Mouse (Mus musculus) hindbrain, postnatal 0 days (tissue): ENCODE data around the gene Rab3c. TPM values are rescaled to one million over a fixed set of nuclear protein-coding genes. Genes with fewer than 3 reads are reported as not detected.

Source experiments
- ATAC-seq: fragments of 200-750 bp; cut with Nextera tagmentation; 2 replicates; pipeline ENCODE4 v1.8.0; 2017; ENCODE audit warnings: mild to moderate bottlenecking, moderate TSS enrichment, moderate library complexity
- DNase-seq: peaks from one replicate; pipeline ENCODE4 v3.0.0-alpha.2; 2015; ENCODE audit warnings: low spot score
- H3K27ac ChIP-seq: fragments of 300-500 bp; sonication (generic); 2 replicates; pipeline ENCODE4 v1.5.1; 2014; ENCODE audit warnings: mild to moderate bottlenecking
- H3K27me3 ChIP-seq: fragments of 300-500 bp; sonication (generic); 2 replicates; pipeline ENCODE4 v1.6.1; 2014; ENCODE audit warnings: low read length, mixed read lengths; ENCODE audit not compliant: insufficient read depth
- H3K36me3 ChIP-seq: fragments of 300-500 bp; sonication (generic); 2 replicates; pipeline ENCODE4 v1.6.1; 2014; ENCODE audit warnings: low read length, mixed read lengths; ENCODE audit not compliant: insufficient read depth
- H3K4me1 ChIP-seq: fragments of 300-500 bp; sonication (generic); 2 replicates; pipeline ENCODE4 v1.6.1; 2014; ENCODE audit warnings: antibody characterized with exemption, low read length, mixed read lengths; ENCODE audit not compliant: insufficient read depth
- H3K4me2 ChIP-seq: fragments of 300-500 bp; sonication (generic); 2 replicates; pipeline ENCODE4 v1.6.1; 2014; ENCODE audit warnings: low read depth, mild to moderate bottlenecking, low read length, moderate library complexity, mixed read lengths
- H3K4me3 ChIP-seq: fragments of 300-500 bp; sonication (generic); 2 replicates; pipeline ENCODE4 v1.5.1; 2014; ENCODE audit warnings: low read length
- H3K9ac ChIP-seq: fragments of 300-500 bp; sonication (generic); replicated peaks from 2 replicates; pipeline ENCODE4 v1.6.1; 2014; ENCODE audit warnings: mild to moderate bottlenecking, low read length, moderate library complexity, mixed read lengths
- H3K9me3 ChIP-seq: fragments of 300-500 bp; sonication (generic); 2 replicates; pipeline ENCODE4 v1.6.1; 2016; ENCODE audit warnings: low read length, mixed read lengths
- CTCF ChIP-seq: IDR thresholded peaks from 2 replicates; pipeline ENCODE4 v1.5.1; 2016; ENCODE audit warnings: antibody characterized with exemption, control low read depth, low read depth
- WGBS: fragments of 180-500 bp; shearing (Covaris S2); extraction: QIAGEN DNeasy Blood & Tissue Kit; methylation state at CpG from one replicate; pipeline ENCODE4 v1.1.7; 2014; 5-methylcytosine and 5-hydroxymethylcytosine counted together
- polyA plus RNA-seq: library from polyadenylated mRNA; unstranded; fragments of >200 nt; fragmentation: Nextera tagmentation; extraction: Ambion mirVana; gene quantifications from 2 replicates; pipeline ENCODE4 v1.2.1, GENCODE M21; 2015
- total RNA-seq: library from RNA; depleted of rRNA; stranded (reverse); fragments of >200 nt; gene quantifications from 2 replicates; pipeline ENCODE4 v1.2.3, GENCODE M21; 2014

The Rab3c gene
- total and polyA plus RNA-seq, 2 experiments from 2014 or later: 125 to 130 TPM

DNA sequence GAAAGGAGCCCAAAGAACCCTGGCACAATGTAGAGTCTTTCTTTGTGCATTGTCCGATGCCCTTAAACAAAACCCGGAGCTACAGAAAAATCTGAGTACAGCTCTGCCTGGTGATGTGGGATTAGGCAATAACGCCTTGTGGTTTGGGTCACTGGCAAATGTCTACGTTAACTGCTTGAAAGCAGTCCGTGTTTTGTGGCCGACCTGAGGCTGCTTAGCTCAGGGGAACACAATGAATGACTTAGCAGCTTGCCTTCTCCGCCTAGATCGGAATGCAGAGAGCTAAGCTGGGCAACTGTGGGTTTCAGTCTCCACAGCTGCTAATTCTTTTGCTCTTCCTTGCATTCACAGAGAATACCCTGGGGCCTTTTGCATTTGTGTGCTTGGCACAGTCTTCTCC is 226.3 kb downstream of the Rab3c start:
- Histone ChIP-seq H3K4me2 (no peak overlapping the region), H3K4me1 (no peaks in the 10 kb centered on the region), H3K36me3 (no peaks in the 10 kb centered on the region), H3K9ac (no peak overlapping the region), H3K4me3 (no peak overlapping the region), H3K27ac (peak overlapping the region; percentile 20; the same call in 1 of the 2 replicates), H3K9me3 (no peaks in the 10 kb centered on the region), H3K27me3 (no peaks in the 10 kb centered on the region)
- 67% methylated on average over 8 of the region's 8 CpGs for WGBS
- TF ChIP-seq CTCF: no peak
- no peak for DNase-seq
- no peak for ATAC-seq

DNA sequence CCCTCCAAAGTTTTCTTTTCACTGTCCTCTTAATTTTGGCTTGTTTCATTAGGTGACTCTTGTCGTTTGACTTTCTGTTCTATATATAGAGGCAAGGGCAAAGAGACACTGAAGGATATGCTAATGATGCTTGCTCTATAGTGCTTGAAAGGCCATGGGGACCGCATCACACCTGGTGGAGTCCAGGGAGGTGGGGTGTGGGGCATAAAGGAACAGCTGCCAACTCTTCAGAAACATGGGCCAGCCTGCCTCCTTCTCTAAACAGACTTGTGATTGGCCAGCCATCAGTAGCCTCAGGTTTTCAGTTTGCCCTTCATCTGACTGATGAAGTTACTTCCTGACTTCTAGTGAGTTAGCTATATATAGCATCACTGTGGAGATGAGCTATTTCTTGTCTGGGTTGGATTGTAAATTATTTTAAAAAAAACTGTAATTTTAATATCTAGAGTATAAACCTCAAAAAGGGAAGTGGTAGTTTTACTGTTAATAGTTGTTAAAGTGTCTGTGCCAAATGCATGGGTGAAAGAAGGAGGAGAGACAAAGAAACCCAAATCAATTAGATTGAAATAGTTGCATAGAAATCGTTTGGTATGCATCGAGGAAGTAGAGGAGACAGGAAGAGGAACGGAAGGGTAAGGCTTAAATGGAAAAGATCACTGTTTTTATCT is 231.9 kb downstream of the Rab3c start:
- Histone ChIP-seq H3K9ac (no peak overlapping the region), H3K27ac (no peak overlapping the region), H3K4me2 (no peak overlapping the region), H3K36me3 (no peaks in the 10 kb centered on the region), H3K4me3 (no peak overlapping the region), H3K27me3 (no peaks in the 10 kb centered on the region), H3K9me3 (no peaks in the 10 kb centered on the region), H3K4me1 (no peaks in the 10 kb centered on the region)
- WGBS: 60% methylated on average over 5 of the region's 5 CpGs
- no peak for TF ChIP-seq CTCF
- ATAC-seq (no peak), DNase-seq (no peak)

DNA sequence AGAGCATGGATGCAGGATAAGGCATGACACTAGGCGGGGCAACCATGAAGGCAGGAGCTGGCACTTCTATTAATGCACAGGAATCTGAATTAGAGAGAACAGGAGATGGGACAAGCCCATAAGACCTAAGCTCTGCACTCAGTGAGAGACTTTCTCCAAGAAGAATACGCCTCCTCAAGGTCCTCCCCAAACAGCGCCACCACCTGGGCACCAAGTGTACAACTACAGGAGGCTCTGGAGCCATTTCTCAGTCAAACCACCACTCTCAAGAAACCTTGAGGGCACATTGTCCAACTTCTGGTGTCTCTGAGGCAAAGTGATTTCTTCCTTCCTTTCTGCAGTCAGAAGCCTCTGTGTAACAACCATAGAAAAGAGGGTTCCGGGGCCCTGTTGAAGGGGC is 236.4 kb downstream of the Rab3c start:
- WGBS: 81% methylated on average over 4 of the region's 4 CpGs
- Histone ChIP-seq H3K36me3 (no peaks in the 10 kb centered on the region), H3K27ac (no peak overlapping the region)

DNA sequence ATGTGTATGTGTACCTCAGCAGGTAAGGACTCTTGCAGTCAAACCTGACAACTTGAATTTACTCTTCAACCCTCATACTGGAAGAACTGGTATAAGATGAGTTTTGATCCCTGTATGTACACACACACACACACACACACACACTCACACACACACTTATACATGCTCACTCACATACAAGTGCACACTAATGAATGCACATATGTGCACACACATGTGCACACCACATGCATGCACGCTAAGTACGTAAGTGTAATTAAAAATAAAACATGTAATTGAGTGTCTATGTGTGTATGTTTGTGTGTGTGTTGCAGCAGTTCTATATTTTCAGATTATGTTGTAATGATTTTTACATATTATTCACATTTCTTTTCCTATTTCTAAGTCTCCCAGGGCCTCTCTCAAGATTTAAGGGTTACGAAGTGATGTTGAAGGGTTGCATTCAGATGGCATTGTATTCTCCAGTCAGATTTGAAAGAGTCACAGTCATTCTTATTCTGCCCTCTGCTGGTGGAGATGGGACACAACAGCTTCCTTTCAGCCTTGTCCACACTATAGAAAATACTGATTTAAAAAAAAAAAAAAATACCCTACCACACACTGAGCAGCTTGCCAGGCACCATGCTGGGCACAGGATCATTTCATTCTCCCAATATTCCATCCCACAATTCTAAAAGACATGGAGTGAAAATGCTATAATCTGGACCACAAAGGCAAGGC is 240.9 kb downstream of the Rab3c start:
- ATAC-seq (peak; percentile 68), DNase-seq (peak; percentile 80)
- H3K27ac ChIP-seq: no peak overlapping the region
- no peak overlapping the region for H3K9ac ChIP-seq
- H3K4me2 ChIP-seq: no peak overlapping the region
- no peaks in the 10 kb centered on the region for H3K27me3 ChIP-seq
- no peaks in the 10 kb centered on the region for H3K9me3 ChIP-seq
- TF ChIP-seq CTCF: peak; percentile 81
- no peaks in the 10 kb centered on the region for H3K36me3 ChIP-seq
- H3K4me1 ChIP-seq: no peaks in the 10 kb centered on the region
- no peak overlapping the region for H3K4me3 ChIP-seq
- 76% methylated on average over 3 of the region's 3 CpGs for WGBS

More for the DNA sequence above, 236.4 kb downstream of the Rab3c start:
- no peak overlapping the region for H3K9ac ChIP-seq
- no peaks in the 10 kb centered on the region for H3K9me3 ChIP-seq
- ATAC-seq: no peak
- H3K27me3 ChIP-seq: no peaks in the 10 kb centered on the region
- H3K4me3 ChIP-seq: no peak overlapping the region
- TF ChIP-seq CTCF: no peak; the same call in 1 of the 2 replicates
- H3K4me2 ChIP-seq: no peak overlapping the region
- no peaks in the 10 kb centered on the region for H3K4me1 ChIP-seq
- DNase-seq: no peak

DNA sequence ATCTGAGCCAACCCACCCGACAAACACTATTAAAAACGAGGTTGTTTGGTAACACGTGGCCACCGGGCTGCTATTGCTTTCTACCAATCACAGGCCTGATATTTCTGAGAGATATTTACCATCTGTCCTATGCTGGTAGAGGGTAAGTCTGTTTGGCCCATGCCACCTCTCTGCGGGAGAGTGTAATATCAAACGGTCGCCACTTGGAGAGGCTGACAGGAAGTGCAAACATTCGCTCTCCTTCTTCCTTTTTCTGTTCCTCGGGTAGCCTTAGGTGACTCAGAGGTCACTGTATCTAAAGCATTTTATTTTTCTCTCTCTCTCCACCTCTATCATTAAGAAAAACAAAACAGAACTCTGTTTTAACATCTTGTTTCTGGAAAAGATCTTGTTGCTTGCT is 241.6 kb downstream of the Rab3c start:
- WGBS: 87% methylated on average over 9 of the region's 9 CpGs
- DNase-seq (no peak), ATAC-seq (no peak)
- no peaks in the 10 kb centered on the region for H3K27me3 ChIP-seq
- no peak overlapping the region for H3K4me2 ChIP-seq
- no peaks in the 10 kb centered on the region for H3K4me1 ChIP-seq
- H3K27ac ChIP-seq: no peak overlapping the region
- H3K9me3 ChIP-seq: no peaks in the 10 kb centered on the region
- no peak overlapping the region for H3K9ac ChIP-seq
- H3K4me3 ChIP-seq: no peak overlapping the region
- no peaks in the 10 kb centered on the region for H3K36me3 ChIP-seq
- TF ChIP-seq CTCF: no peak

DNA sequence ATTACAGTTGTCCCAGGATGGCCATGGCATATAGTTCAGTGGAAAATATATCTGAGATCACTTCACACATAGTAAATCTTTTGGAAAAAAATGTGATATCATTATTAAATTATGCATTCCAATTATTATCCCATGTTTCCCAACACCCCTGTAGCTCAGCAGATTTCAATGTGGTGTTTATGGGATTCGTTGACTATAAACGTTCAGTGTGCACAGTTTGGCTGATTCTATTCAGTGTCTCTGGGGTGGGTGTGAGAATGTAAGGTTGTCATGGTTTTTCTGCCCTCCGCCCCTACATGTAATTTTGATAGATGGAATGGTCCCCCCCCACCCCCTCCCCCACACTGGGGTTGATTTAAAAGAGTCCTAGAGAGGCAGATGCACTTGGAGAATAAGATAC is 242.3 kb downstream of the Rab3c start:
- TF ChIP-seq CTCF: no peak
- Histone ChIP-seq H3K4me3 (no peak overlapping the region), H3K36me3 (no peaks in the 10 kb centered on the region), H3K4me1 (no peaks in the 10 kb centered on the region), H3K9me3 (no peaks in the 10 kb centered on the region), H3K27ac (no peak overlapping the region), H3K9ac (no peak overlapping the region), H3K27me3 (no peaks in the 10 kb centered on the region), H3K4me2 (no peak overlapping the region)
- no peak for DNase-seq
- ATAC-seq: no peak
- 90% methylated on average over 3 of the region's 3 CpGs for WGBS

DNA sequence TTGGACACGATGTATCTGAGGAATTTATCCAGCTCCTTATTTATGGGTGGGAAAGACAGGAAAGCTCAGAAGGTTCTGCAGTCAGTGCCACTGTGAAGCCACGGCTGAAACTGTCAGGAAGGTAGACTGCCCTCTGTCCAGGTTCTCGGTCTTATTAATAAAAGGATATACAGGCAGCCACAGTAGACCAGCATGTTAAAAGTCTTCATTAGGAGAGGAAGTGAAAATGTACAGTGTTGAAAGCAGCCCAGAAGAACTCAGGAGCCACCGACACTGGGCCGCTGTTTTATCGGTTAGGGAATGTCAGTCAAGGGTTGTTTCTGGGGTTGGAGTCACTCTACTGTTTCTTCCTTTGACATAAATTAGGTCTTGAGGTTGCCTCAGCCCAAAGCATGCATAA is 245.9 kb downstream of the Rab3c start:
- no peak for TF ChIP-seq CTCF
- H3K27ac ChIP-seq: no peak overlapping the region
- H3K27me3 ChIP-seq: no peaks in the 10 kb centered on the region
- DNase-seq (no peak), ATAC-seq (no peak)
- no peaks in the 10 kb centered on the region for H3K36me3 ChIP-seq
- no peak overlapping the region for H3K4me2 ChIP-seq
- H3K9me3 ChIP-seq: no peaks in the 10 kb centered on the region
- no peaks in the 10 kb centered on the region for H3K4me1 ChIP-seq
- H3K9ac ChIP-seq: no peak overlapping the region
- 81% methylated on average over 6 of the region's 6 CpGs for WGBS
- H3K4me3 ChIP-seq: no peak overlapping the region
